Mouse (Mus musculus) adrenal gland, adult 2 months (tissue): Measurements from ENCODE around the gene Spsb1. TPM values are rescaled to one million over a fixed set of nuclear protein-coding genes. Genes with fewer than 3 reads are reported as not detected.
A peak's percentile ranks its signal among the peaks of the same experiment; 100 is the strongest.

Source experiments
- DNase-seq: peaks from one replicate; pipeline ENCODE4 v3.0.0; 2021
- polyA plus RNA-seq: library from polyadenylated mRNA; depleted of rRNA; stranded (reverse); fragments of >200 nt; gene quantifications from 2 replicates; pipeline ENCODE4 v1.2.3, GENCODE M21; 2012
- total RNA-seq, 2 experiments: library from RNA; stranded (reverse); gene quantifications; 2 replicates each; pipeline ENCODE4 v1.2.3; 2021

Spsb1 gene
- total and polyA plus RNA-seq, 3 experiments, result 22.2 to 29.5 (median 26.9) TPM

DNA sequence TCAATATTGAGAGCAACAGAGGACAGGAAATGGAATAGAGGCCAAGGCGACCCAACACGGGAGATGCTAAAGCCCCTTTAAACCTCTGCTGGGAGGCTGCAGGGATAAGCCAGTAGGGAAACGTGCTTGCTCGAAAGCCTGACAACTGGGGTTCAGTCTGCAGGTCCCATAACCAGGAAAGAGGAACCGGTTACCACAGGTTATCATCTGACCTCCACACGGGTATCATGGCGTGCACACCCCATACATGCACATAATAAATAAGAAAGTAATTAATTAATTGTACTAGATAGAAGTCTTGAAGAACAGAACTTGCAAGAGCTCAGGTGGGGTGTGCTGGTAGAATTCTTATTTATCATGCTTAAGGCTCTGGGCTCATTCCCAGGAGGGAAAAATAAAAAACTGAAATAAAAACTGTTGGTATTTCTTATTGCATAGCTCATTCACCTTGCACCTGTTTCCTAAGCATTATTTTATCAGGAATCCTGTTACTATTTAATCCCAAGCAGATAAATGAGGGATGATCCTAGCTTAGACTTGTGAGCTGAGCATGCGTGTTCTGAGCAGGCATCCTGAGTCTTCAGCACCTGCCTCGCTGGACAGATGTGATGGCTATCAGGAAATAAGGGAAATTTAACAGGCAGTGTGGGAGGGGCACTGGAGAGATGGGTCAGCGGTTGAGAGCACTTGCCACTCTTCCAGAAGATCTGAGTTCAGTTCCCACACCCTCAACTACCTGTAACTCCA lies 32.0 kb upstream of the Spsb1 start:
- DNase-seq, result no peak

DNA sequence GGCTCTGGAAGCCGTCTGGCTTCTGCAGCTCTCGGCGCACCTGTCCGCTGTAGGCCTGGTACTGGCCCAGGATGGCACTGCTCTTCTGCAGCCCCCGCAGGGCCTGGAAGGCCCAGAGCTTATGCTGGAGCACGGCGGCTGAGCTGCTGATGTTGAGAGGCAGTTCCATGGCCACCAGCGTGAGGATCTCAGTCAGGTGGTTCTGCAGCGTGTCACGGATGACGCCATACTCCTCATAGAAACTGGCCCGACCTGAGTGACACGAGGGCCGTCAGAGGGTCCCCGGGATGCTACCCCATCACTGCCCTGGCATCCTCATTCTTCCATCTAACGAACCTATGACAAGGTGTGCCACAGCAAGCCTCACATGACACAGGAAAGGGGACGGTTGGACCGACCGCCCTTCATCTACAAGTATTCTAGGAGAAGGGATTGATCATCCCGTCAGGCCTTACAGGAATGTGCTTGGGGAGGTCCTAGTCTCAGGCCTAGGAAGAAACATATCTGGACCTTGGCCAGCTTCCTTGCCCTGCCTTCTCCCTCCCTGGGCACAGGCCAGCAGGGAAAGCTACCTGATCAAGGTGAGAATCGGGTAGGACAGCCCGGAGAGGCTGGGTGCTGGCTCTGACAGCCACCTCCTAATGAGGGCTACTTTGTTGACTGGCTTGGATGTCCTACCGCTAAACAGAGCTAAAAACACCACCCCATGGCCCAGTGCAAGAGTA lies 29.2 kb upstream of the Spsb1 start:
- no peak for DNase-seq

DNA sequence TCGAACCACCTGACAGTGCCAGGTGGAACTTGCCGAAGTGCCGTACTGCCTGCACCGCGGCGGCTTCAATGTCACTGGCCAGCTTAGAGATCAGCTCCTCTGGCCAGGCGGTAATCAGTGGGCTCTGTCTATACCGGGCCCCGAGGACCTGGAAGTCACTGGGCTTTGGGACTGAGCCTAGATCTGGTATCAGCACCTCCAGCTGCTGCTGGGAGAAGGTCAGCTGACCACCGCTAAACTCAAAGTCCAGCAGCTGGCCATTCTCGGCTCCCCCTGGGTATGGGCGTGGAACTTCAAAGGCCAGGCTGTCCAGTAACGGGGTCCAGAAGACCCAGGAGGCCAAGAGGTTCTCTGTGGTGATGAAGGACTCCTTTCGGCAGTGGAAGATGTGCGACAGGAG lies 27.3 kb upstream of the Spsb1 start:
- DNase-seq, result no peak

DNA sequence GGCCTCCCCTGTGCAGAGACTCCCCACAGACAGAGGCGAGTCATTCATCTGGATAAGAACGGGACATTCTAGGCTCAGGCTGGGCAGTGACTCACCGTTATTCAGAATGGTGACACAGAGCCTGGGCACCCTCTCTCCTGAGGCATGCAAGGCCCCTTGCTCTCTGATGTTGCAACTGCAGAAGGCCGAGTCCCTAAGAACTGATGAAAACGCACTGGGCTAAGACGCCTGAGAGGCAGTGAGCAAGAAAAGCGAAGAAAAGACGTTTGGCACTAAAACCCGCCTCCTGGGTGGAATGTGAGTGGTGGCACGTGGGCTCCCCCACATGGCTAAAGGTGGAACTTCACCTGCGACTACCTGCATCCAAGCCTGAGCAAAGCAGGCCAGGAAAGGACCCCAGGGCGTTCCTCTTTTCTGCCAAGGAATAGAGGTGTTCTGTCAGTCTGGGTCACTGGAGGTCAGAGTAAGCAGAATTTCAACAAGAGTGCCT lies 25.0 kb upstream of the Spsb1 start:
- DNase-seq, result peak; percentile 93

DNA sequence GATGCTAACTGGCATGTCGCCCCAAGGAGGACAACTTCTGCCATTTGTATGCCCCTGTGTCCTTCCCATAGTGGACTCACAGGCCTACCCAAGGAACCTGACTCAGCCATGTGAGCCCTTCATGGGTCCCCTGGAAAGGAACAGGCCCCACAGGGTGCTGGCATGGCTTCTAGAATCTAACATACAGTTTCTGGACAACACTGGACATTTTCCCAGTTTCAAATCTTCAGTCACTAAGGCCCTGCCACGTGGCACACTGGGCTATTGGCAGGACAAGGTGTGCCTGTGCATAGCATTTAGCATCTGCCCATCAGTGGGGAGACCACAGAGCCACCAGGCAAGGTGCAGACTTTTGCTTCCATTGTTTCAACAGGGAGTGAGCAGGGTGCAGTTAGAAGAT lies 24.0 kb upstream of the Spsb1 start:
- DNase-seq, result peak; percentile 33

DNA sequence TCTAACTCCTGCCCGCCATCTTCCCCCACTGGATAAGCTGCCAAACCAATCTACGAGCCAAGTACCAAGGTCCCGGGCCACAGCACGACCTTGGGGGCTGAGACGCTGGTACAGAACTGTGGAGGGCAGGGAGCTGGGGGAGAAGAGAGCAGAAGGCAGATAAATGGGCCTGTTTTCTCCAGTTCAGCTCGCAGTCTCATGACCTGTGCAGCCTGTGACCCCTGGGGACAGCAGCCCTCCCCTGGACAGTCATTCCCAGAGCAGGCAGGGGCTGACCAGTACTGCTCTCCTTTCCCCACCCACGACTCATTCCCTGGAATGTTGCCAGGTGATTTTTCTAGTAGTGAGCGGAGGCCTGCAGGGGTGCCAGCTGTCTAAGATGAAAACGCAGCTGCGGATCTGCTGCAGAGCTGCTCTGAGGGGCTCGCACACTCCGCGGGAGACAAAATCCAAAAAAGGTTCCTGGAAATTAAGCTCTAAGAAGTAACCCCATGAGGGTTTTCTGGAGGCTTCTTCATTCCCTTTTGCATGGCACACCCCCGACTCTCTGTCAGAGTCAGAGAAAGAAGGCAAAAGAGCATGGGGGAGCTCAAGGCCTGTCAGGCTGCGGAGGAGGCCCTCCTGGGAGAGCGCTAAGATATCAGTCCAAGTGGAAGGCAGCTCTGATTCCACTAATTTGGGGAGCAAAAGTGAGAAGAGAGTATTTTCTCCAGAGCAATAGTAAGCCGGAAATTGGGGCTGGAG lies 23.1 kb upstream of the Spsb1 start:
- DNase-seq, result peak; percentile 87

DNA sequence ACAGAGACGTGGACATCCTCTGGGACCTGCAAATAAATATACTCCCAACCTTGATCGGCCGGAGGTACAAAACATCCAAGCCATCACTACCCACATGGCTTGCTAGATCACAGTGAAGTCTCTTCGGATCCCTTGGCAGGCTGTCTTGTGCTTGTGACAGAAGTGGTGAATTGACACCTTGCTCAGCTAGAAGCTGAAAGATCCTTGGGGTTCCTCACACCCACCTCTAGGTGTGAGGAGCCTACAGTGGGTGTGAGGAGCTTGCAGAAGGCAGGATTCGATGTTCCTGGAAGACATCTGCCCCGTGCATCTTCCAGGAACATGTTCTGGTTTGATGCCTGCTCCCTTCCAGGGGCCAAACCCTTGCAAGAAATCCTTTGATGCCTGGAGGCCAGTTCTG lies 22.3 kb upstream of the Spsb1 start:
- DNase-seq, result no peak

DNA sequence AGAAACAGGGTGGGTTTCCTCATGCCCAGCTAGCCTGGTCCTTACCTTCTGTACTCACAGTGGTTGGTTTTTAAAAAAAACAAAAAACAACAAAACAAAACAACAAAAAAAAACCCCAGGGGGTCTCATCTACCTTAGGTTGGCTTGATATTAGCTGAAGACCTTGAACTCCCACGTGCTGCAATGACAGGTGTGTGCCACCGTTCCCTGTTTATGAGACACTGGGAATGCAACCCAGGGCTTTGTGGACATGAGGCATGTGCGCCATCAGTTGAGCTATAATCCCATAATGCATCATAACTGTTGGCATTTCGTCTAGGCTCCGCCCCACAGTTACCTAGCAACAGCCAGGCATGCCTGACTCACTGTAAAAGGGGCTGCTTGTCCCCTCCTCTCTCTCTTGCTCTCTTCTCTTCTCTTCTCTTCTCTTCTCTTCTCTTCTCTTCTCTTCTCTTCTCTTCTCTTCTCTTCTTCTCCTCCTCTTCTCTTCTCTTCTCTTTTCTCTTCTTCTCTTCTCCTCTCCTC lies 20.9 kb upstream of the Spsb1 start:
- peak; percentile 77 for DNase-seq

DNA sequence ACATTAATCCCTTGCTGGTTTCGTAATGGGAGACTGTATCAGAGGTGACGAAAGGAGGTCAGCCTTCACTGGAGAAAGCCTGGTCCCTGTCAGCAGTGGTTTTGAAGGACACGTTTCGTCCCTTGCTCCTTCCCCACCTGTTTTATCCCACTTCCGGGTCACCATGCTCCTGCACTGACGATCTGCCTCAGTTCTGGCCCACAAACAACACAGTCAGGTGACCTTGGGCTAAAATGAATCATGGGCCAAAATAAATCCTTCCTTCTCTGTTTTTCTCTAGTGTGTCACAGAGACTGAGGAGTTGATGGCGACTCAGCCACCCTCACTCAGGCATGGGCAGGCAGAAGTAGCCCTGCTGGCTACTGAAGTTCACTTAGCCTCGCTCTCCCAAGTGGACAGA lies 20.4 kb upstream of the Spsb1 start:
- peak; percentile 80 for DNase-seq

DNA sequence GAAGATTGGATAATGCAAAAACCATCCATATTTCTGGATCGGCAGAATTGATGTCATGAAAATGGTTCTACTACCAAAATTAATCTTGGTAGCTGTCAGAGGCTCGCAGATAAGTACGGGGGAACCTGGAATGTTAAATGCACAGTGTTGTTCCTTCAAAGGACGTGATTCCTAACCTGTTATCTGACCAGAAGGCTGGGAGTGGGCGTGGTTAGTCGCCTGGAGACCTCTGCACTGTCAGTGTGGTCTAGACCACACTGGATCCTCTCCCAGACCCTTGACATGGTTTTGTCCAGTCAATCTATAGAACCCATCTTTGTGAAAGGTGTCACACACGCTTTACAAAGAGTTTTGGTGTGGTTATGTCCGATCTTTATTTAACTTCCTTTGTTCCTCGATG lies 16.6 kb upstream of the Spsb1 start:
- no peak for DNase-seq

DNA sequence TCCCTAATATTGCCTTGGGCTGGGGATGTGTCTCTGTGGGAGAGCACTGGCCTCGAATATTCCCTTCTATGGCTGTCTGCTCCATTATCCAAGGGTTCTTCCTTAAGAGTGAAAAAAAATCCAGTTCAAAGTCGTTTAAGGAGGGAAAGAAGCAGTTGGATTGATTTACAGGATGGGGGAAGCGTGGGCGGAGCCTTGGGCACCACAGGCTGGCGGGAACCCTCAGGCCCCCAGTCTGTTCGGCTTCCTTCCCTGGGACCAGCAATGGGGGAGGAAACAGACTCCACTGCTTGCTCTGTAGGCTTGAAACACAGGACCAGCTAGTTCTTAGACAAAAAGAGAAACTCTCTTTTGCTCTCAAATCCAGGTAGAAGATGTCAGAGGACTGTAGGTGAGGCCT lies 13.7 kb upstream of the Spsb1 start:
- no peak for DNase-seq

DNA sequence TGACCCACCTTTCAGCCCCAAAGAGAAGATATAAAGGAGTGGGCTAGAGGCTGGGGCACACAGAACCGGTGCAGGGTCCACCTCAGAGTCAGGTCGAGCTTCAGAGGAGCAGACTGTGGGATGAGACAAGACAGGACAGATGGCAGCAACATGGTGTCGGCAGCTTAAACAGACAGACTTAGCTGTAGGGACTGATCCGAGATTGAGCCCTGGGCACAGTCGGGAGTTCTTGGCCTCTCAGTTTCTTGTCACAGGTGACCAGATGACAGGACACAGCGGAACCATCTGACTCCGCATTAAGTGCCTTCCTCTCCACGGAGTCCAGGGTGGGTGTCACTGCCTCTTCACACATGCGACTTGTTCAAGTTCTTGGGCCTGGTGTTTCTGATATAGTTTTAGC lies 12.1 kb upstream of the Spsb1 start:
- DNase-seq, result no peak

DNA sequence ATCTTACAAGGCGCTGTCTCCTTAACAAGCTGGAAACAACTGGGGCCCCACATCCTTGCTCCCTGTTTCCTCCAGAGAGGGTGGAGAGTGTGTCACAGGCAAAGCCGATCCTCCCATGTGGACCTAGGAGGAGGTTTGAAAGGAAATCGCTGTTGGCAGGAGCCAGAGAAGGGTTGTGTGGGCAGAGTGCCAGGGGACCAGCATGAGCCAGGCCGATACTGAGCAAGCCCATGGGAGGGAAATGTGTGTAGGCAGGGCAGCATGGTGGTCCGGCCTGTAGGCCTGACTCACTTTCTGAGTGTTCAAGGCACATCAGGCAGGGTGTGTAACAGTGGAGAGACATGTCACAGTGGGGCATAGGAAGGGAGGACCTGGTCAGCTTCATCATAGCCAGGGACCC lies 11.4 kb upstream of the Spsb1 start:
- DNase-seq, result peak; percentile 75

DNA sequence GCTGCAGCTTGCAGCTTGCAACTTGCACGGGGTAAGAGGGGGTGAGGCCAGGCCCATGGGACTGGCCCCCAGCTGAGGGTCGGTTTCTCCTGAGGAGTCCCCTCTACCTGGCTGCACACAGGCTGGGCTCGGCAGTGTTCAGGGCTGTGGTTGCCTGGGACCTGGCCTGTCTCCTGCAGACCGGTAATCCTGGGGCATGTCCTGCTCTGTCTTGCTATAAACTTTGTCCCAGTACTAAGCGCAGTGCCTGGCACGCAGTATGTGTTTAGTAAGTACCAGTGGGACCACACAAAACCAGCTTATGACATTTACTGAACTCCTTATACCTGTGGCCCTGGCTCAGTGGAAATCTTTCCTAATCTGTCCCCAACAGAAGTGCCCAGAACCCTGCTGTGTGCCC lies 10.8 kb upstream of the Spsb1 start:
- no peak for DNase-seq

DNA sequence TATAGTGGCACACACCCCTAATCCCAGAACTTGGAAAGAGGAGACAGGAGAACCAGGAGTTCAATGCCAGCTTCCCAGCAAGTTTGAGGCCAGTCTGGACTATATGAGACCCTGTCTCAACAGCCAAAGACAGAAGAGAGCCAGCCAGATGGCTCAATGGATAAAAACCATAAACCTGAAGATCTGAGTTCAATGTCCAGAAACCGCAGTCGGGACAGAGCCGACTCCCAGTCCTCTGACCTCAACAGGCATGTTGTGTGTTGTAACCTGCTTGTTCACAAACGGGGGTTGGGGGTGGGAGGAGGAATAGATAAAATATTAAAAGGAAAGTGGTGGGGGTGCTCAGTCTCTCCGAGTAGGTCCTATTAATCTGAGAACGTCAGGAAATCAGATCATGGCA lies 10.4 kb upstream of the Spsb1 start:
- no peak for DNase-seq

DNA sequence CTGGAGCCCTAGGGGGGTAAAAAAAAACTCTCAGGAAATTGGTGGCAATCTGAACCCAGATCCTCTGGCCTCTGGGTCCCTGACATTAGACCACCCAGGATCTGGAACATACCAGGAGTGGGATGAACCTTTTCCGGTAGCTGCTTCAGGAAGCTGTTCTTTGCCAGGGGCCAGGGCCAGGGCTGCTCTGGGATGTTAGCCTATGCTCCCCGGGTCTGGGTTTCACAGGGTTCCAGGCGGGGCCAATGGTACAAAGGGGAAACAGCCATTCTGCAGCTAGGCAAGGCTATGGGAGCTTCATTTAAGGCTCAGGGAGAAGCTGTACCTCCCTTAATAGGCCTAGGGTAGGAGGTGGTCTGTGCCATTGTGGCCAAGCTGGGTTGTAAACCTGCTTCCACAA lies 9.9 kb upstream of the Spsb1 start:
- DNase-seq, result no peak

DNA sequence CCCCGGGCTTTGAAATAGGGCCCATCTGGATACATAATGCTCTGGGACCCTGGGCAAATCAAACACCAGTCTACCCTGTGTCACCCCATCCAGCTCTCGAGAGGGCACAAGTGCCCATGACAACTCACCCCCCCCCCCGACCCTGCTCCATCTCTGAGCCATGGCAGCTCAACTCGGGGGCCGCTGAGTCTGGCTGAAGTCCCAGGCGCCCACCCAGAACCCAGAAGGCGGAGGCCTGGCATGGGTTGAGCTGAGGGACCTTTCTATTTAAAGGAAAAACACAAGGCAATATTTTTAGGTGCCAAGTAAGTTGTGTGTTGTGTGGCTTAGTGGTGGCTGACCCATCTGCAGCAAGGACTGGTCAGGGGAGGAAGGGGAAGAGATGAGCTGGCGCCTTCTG lies 9.4 kb upstream of the Spsb1 start:
- DNase-seq, result no peak

DNA sequence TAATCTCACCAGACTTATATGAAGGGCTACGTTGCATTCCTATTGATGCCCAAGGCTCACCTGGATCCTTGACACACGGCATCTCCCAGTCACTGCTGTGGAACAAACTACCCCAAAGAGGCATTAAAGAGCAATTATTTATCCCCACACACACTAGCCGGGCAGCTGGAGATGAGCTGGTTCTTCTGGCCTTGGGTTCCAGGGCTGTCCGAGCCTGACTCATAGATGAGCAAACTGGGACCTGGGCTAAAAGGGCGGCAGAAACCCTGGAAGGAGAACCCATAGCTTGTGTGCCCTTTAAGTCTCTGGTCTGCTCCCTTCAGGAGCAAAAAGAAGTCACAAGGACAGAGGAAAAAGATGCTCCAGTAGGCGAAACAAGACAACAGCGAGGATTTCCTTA lies 5.5 kb upstream of the Spsb1 start:
- peak; percentile 78 for DNase-seq

DNA sequence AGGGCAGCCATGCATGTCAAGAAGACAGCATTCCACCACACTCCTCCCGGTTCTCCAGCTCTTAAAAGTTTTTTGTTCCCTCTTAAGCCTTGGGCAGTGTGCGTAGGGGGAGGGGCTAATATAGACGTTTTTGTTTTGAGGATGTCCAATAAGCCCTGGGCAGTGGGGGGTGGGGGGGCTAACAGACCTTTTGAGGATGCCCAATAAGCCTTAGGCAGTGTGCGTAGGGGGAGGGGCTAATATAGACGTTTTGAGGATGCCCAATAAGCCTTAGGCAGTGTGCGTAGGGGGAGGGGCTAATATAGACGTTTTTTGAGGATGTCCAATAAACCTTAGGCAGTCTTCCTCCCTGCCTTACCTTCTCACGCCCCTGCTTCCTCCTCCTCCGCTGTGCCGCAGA lies 5.0 kb upstream of the Spsb1 start:
- DNase-seq, result no peak

DNA sequence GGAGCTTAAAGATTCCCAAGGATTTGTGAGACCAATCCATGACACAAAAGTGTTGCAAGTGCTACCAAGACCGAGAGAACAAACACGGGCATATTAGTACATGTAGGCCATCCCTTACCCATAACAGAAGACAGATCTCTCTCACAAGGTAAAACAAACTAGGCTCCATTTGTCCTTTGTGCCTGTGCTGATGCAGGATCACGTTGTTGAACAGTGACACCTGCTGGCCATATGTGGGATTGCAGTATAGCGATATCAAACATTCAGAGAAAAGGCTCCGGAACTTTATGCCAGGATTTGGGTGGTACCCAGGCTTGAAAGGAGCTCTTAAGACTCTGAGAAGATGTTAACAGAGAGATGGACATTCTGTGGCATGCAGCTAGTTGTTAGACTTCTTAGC lies 3.7 kb upstream of the Spsb1 start:
- DNase-seq, result peak; percentile 78

DNA sequence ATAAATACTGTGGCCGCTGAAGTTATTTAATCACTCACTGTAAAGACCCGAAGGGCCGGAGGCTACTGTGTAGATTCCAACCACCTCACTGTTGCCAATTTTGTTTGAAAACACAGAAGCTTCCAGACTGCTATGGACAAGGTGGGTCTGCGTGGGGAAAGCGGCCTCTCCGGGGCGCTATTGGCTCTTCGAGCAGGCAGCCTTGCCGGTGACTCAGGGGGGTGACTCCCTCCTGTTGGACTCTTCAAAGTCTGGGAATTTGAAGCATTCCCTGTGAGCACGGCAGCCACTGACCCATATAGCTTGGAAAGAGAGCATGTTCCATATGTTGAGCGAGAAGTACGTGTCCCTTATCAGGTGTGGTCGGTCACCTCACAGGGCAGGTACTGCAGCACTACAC lies 1.2 kb upstream of the Spsb1 start:
- peak; percentile 39 for DNase-seq

DNA sequence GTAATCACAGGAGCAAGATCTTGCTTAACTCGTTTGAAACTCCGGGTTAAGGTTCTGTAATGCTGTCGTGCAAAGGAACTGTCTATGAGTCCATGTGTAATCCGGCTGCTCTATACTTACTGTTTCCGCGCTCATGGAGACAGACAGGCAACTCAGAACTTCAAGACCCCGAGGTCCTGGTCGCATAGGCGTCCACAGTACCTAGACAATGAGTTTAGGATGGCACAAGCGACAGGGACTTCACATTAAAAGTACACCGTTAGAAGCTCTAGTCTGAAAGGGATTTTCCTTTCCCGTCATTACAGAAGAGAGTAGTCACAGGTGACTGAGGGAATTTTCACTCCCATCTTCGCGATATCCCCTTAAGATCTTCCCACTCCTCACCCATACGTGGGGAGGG lies 788 bp upstream of the Spsb1 start:
- no peak for DNase-seq
